Mouse (Mus musculus) C2C12 (cell line): ENCODE results near the gene 1700088E04Rik.

Experiments used
- CEBPB ChIP-seq: IDR thresholded peaks from one replicate; pipeline ENCODE4 v1.6.1; 2011; ENCODE audit warnings: low read depth, mild to moderate bottlenecking, control low read depth, moderate library complexity
- CTCF ChIP-seq: IDR thresholded peaks from one replicate; pipeline ENCODE4 v1.5.1; 2011; ENCODE audit not compliant: control insufficient read depth, insufficient read depth, insufficient read length
- MAX ChIP-seq: IDR thresholded peaks from one replicate; pipeline ENCODE4 v1.6.1; 2011; ENCODE audit warnings: mild to moderate bottlenecking, control low read depth
- USF1 ChIP-seq: IDR thresholded peaks from one replicate; pipeline ENCODE4 v1.6.1; 2011; ENCODE audit warnings: low read depth, mild to moderate bottlenecking, control low read depth, moderate library complexity

GRCm38 (mm10) chr15:79110031-79110430 is 31.0 kb downstream of the 1700088E04Rik start:
- TF ChIP-seq CTCF (no peak), CEBPB (no peak), MAX (no peak), USF1 (no peak)
